Mouse (Mus musculus): ENCODE results near the gene Crybb2.

The Crybb2 gene

DNA sequence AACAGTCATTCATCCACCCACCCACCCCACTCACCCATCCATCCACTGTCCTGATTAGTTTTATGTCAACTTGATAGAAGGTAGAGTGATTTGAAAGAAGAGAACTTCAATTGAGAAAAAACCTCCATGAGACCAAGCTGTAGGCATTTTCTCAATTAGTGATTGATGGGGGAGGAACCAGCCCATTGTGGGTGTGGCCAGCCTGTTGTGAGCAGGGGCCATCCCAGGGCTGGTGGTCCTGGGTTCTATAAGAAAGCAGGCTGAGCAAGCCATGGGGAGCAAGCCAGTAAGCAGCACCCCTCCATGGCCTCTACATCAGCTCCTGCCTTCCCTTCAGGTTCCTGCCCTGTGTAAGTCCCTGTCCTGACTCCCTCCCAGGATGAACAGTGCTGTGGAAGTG is at the start of gene Crybb2:
TSS of gene Crybb2 (minus strand) at position 101 of the 400 bp plus-strand sequence.
- DNase-seq: no peak

DNA sequence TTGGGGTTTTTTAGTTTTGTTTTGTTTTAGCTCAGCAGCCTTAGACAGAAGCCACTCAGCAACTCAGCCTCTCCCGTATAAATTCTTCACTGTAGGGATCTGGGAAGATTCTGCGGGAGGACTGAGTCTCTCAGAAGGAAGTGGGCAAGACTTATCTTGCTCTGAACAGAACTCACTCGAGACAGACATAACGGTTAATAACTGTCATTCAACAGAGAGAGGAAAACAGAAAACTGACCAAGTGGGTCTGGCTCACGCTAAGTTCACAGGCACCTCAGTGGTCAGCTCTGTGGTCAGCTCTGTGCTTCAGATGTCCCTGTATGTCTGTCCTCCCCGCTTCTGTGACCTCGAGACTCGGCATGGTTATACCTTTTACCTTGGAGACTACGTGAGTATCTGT is 49.4 kb upstream of the Crybb2 start:
- DNase-seq: no peak

DNA sequence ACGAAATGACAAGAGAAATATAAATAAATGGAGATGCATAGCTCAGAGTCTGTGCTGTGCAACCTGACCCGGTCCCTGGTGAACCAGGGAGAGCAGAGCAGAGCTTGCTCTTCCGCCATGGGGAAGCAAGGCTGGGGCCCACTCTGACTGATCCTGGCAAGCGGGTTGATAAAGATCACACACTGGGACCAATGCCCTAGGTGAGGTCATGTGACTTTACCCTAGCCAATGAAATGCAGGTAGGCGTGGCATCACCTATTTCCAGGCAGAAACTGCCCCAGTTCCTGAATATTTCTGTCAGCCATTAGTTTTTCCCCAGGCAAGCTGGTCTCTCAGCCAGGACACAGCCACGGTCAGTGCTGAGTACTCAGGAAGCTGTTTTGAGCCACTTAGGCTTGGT is 48.8 kb upstream of the Crybb2 start:
- DNase-seq: peak; percentile 26 to 48

DNA sequence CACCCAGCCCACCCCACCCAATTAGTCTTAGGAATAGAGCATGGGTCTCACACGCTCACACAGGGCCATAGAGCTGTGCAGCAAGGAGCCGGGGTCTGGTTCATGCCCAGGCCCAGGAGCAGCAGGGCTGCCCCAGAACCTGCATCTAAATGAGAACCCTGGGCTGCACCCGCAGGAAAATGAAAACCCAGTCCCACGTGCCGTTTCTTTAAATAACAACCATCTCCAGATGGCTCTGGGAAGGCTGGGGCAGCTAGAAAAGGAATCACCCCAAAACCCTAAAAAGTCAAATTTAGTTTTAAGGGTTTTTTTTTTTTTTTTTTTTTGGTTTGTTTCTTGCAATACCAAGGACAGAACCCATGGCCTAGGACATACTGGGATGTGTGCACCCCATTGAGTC is 47.4 kb upstream of the Crybb2 start:
- no peak for DNase-seq

DNA sequence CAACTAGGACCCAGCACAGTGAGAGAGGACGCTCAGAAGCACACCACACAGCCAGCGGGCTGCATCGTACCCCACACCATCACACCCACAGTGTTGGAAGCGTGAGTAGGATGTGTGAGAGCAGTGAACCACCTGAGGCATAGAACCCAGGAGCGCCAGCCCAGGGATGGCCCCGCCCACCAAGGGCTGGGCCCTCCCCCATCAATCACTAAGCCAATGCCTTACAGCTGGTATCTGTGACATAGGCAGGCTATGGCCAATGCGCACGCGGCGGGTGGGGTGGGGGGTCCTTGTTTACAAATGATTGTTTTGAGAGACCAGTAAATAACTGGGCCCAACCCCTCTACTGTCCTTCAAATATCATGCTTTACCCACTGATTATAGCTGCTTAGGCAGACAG is 46.0 kb upstream of the Crybb2 start:
- DNase-seq: no peak

DNA sequence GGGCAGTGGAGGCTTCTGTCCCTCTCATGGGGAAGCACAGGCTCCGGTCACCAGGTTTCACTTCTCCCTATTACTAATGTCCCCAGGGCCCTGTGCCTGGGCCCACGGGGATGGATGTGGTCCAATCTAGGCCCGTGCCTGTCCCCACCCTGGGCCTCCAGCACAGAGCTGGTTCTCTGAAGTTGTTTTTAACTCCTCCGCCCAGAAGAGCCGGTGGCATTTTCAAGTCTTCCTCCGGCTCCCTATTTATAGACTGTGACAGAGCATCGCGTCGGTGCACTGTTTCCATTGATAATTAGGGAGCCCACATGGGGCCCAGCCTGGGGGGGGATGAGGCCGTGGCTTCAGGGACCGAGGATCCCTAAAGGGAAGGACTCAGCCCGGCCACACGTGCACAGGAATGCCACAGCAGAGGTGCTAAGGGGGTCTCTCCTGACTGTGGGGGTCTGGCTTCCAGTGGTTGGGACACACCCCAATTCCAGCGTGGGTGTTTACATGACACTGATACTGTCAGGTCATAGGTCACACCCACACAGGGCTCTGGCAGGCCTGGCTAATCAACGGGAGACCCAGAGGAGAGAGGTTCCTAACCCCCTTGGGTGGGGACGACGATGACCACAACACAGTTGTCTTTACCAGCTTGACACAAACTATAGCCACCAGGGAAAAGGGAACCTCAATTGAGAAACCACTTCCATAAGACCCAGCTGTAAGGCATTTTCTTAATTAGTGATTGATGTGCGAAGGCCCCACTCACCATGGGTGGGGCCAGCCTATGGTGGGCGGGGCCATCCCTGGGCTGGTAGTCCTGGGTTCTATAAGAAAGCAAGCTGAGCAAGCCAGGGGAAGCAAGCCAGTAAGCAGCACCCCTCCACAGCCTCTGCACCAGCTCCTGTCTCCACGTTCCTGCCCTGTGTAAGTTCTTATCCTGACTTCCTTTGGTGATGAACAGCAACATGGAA is 44.6 kb upstream of the Crybb2 start:
- DNase-seq: no peak

DNA sequence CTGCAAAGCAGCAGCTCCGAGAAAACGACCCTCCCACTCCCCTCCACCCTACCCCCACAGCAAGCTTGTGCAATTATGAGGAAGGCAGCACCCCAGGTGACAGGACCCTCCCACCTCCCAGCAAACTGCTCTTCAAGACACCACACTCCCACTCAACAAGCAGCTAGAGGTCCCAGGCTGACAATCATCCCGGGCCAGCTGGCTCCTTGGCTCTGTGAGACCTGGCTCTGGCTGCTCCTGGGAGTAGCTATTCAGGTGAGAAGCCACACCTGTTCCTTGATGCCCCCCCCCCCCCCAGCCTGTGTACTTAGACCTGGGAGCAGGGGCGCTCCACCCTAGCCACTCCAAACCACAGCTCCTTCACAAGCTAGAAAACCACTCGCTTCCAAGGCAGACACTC is 43.2 kb upstream of the Crybb2 start:
- DNase-seq: no peak

DNA sequence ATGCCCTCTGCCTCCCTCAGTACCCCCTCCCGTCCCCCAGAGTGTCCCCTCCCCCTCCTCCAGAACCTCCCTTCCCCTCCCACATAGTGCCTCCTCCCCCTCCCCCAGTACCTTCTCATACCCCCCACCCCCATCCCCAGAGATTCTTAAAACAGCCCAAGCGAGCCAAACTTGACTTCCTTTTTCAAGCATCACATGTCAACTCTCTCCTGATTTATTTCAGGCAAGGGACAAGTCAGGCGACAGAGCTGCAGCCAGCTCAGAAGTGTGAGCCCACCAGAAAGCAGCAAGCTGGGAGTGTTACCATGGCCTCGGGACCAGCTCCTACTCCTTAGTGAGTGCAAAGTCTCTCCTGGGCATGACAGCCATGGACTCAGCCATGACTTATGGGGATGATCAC is 41.4 kb upstream of the Crybb2 start:
- no peak for DNase-seq

DNA sequence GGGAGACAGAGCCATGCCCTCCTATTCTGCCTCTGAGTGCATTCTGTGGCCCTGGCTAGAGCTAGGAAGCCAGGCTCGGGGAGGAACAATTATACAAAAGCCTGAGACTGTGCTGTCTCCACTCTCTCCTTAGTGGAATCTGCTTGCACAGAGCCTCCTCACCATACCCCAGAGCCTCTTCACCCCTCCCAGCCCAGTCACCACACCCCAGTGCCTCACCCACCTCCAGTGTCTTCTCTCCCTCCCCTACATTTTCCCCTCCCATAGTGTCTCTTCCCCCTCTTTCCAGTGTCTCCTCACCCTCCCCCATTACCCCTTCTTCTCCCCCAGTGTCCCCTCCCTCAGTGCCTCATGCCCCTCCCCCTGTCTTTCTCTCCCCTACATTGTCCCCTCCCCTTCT is 41.0 kb upstream of the Crybb2 start:
- DNase-seq: no peak

DNA sequence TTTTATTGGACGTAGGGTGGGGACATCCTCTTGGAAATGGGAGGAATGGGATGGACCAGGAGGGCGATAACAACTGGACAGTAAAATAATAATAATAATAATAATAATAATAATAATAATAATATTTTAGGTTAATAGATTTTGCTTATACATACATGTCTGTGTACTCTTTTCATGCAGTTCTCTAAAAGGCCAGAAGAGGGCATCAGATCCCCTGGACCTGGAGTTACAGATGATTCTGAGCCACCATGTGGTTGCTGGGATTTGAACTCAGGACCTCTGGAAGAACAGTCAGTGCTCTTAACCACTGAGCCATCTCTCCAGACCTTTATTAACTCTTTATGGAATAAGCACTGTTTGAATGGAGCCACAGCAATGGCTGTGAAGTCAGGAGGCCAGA is 39.7 kb upstream of the Crybb2 start:
- peak; percentile 42 to 45 for DNase-seq

DNA sequence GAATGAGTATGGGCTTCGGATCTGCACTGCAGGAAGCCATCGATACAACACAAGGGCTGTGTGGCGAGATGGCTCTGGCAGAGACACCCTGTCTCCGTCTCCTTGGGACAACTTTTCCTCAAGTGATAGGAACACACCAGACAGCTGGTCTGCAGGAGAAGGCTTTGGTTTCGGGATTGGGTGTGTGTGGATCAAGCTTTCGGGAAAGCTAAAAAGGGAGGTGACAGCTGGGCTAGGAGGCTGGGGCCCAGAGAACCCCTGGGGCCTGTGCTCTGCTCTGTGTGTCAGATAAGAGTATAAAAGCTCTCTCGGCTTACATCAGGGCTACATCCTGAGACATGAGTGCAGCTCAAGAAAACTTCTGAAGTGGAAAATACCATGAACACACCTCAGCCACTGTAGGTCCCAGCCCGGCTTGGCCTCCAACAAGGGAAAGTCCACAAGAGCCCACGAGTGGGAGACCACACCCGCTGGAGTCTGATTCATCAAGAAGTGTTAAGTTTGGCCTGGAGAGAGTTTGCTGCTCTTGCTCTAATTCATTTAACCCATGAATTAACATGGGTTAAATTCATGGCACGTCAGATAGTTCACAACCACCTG is 38.3 kb upstream of the Crybb2 start:
- no peak for DNase-seq

DNA sequence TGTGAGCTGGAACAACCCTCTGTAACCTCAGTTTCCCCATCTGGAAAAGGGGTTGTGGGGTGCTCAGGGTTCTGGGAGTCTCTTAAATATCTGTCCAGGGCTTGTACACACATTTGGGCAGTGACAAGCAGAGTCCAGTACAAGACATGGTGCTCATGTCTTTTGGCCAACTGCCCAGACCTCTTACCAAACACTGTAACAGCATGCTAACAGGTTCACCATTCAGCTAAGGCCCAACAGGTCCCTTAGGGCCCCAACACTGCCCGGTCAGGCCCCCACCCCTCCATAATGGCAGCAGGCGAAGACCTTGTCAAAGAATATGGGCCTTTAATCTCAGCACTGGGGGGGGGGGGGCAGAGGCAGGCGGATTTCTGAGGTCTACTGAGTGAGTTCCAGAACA is 37.8 kb upstream of the Crybb2 start:
- DNase-seq: no peak

DNA sequence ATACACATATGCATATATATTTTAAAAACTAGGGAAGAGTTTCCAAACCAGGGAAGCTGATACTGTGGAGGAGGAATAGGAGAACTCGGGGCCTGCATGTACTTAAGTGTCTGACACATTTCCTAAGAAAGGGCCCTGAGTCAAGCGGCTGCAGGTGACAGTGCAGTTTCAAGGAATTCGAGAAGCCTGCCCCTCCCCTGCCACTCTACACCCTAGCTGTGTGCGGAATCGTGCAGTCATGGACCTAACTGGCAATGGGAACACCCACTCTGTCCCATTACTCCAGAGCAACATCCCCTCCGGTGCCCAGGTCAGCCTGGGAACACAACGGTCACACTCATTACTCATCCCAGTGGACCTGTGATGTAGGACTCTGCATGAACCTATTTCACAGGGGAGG is 36.7 kb upstream of the Crybb2 start:
- DNase-seq: no peak

DNA sequence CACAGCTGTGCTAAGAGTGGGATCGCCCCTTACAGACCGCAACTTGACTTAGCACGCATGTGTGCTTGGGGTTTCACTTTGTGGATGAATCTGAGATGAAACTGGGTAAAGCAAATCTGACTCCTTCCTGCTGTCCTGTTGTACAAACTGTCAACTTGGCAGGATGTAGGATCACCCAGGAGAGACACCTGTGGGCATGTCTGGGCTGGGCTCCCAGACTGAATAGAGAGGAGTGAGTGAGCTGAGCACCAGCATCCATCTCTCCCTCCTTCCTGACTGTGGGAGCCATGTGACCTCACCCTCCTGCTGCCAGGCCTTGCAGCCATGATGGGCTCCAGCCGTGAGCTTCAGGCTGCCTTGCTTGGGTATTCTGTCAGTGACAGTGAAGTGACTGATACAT is 35.6 kb upstream of the Crybb2 start:
- peak; percentile 70 to 74 for DNase-seq

DNA sequence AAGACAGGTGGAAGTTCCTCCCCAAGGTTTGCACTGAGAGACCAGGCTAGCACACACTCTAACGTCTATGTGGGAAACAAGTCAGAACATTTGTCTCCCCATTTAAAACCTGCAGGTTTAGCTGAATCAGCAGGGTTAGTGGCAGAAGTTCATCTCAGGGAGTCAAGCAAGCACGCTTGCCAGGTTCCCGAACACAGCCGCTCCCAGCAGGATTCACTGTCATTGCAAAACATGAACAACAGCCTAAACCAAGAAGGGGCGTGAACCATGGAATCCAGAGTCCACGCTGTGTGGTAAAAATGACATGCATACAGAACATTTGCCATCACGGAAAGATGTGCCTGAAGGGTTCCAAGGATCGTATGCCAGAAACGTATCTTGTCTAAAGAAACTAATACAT is 35.1 kb upstream of the Crybb2 start:
- no peak for DNase-seq

DNA sequence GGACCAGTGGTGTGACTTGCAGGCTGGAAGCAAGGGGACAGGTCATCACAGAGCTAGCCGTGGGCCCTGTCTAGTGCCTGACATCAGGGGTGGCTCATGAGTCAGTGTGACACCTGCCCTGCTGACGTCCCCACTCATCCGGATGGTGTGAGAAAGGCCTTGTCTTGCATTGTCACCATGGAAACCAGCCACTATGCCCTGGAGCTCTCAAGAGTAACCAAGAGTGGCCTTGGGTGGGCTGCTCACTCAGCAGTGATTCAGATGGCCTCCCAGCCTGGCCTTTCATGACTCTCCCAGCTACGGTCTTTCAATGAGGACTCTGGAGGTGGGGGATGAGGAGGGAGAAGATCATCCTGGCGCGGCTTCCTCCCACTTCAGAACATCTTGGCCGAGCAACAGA is 32.5 kb upstream of the Crybb2 start:
- DNase-seq: no peak

DNA sequence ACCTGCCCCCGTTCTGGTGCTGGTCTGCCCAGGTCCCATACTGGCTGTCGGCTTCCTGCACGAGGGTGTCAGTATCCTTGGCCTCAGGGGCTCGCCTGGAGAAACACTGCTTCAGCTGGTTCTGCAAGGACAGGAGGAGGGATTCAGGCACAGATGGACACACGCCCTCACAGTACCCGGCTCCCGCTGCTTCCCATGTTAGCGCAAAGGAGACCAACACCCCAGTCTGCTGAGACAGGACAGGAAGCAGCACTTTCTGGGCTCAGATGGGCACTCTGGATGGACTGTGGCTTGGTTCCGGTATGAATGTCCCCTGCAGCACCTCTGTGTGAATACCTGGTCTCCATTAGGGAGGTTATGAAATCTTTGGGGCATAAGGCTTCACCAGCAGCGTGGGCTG is 31.5 kb upstream of the Crybb2 start:
- no peak for DNase-seq

DNA sequence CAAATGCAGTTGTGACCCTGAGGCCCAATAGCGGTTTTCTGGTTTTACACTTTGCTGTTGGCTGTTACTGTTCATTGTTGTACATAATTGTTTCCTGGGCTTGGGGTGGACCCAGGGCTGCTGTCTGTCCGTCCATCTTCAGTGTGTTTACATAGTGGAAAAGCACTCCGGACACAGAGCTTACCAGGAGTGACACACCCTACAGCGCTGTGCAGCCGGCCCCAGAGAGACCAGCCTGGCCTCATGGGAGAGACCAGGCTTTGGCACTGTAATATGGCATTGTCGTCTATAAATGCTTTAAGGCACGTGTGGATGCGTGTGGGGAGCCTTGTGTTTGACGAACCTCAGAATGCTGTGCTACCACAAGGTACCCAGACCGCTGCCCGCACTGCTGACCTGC is 30.5 kb upstream of the Crybb2 start:
- DNase-seq: no peak

DNA sequence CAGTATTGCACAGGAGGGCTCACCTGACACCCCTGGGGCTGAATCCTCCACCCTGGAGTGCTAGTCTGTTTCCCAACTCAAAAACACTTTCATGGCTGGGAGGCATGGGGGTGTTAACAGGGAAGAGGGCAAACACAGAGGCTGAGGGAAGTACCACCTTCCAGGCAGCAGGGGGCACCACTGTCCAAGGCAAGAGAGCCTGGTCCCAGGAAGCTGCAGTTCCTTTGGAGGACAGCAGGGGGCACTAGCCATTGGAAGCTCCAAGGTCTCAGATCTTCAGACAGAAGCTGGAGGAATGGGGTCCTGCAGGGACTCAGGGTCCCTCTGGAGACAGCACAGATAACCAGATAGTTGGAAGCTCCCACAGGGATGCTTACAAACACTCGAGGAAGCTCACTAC is 29.6 kb upstream of the Crybb2 start:
- DNase-seq: peak; percentile 97 to 99

DNA sequence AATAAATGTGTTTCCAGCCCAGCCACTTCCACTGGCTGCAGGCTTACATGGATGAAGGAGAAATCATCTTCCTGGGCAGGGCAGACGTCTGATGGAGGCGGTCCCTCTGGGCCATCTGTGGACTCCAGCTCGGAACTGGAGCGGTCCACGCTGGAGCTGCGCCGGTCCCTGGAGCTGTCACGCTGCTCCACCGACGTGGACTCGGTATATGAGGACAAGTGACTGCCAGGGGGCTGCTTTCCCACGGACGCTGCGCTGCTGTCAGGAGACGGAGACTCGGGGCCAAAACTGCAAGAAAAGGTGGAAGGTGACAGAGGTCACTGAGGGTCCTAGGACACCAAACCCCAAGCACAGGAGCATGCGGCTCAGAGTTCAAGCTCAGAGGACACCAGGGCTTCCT is 27.6 kb upstream of the Crybb2 start:
- no peak for DNase-seq

DNA sequence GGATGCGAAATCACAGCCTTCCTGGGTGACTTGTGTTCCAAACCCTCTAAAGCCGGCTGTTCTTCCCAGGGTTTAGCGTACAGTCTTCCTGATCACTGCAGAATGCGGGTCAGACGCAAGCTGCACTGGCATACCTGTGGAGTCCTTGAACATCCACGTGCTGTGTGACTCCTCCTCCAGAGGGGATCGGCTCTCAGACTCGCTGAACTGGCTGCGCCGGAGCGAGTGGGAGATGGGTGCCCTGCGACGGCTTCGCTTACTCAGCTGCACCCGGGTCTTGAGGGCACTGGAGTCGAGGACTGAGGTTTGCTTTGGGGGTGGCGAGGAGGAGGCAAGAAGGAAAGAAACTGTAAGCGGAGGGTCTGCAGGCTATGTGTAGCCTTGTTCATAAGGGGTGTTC is 25.5 kb upstream of the Crybb2 start:
- DNase-seq: no peak

DNA sequence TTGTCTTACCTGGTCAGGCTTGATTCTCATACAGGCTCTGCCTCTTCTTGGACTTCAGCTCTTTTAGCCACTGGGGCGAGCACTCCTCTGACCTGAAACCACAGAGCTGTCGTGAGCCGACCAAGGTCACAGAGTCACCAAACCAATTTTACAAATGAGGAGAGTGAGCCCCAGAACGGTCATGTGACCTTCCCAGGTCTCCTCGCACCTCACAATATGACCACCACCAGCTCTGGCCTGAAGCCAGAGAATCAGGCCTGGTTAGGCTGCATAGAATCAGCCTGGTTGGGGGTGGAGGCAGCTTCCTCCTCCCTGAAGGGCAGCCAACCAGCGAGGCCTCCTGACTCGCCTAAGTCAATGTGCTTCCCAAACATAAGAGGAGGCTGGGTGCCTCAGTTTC is 22.5 kb upstream of the Crybb2 start:
- no peak for DNase-seq

DNA sequence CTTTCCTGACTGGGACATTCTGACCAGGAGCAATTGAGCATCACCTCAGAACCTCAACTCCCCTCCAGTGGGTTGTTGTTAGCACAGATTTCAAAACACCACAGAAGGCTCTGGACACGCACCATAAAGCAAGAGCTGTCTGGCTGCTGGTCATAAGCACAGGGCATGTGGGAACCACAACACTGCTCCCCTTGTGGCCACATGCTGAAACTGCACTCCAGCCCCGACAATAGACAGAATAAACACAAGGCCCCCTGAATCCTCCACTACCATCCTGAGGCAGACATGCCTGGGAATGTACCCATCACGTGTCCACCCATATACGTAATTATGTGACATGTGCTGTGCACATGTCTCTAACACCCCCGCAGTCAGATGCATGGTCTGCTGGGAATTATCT is 21.2 kb upstream of the Crybb2 start:
- peak; percentile 83 to 89 for DNase-seq

DNA sequence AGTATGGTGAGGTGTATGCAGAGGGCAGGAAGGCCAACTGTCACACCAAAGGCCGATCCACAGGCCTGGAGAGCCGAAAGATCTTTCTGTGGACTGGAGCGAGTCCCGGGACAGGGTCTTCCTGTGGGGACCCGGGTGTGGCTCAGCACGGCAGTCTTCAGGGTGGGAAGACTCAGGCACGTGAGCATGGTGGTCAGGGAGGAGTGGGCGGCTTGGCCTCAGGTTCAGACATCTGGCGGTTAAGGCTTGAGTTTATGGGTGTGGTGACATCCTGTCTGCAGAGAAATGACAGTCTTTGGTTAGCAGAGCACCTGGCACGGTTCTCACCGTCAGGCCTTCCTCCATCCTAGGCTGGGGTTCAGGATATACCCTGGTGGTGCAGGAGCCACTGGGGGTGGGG is 20.8 kb upstream of the Crybb2 start:
- DNase-seq: no peak
